Mouse (Mus musculus): ENCODE results near the gene Ephb1. TPM values are rescaled to one million over a fixed set of nuclear protein-coding genes. Genes with fewer than 3 reads are reported as not detected.

The Ephb1 gene
- polyA plus RNA-seq, 1 experiment from 2014 or later, result 9.1 TPM

DNA sequence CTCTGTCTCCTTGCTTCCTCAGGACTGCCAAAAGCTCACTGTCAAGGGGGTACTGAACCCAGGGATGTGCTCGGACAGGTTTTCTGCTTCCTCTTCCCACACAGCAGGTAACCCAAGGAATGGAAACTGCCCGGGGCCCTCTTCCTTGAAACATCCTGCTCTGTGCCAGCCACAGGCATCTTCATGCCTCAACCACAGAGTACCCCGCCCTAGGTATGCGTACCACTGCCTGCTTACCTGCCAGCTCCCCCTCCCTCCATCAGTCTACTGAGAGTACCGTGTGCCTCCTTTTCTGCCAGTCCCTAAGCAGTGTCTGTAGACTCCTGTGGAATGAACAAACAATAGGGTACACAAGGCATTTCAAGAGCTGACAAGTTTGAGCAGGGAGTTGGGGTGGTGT is 265.9 kb downstream of the Ephb1 start:
- Histone ChIP-seq H3K27me3 (ENCODE audit: poor library complexity, severe bottlenecking) (peaks cover 4% of the 10 kb centered on the region; the same call in 1 of the 2 replicates), H3K4me3 (no peak overlapping the region), H3K27ac (no peak overlapping the region), H3K4me1 (peaks cover 3% of the 10 kb centered on the region; the same call in 1 of the 2 replicates), H3K36me3 (replicated peaks) (no peaks in the 10 kb centered on the region), H3K9me3 (no peaks in the 10 kb centered on the region)
- DNase-seq (ENCODE audit: extremely low spot score, low spot score), result no peak
- 87% methylated on average over 5 of the region's 5 CpGs for WGBS

DNA sequence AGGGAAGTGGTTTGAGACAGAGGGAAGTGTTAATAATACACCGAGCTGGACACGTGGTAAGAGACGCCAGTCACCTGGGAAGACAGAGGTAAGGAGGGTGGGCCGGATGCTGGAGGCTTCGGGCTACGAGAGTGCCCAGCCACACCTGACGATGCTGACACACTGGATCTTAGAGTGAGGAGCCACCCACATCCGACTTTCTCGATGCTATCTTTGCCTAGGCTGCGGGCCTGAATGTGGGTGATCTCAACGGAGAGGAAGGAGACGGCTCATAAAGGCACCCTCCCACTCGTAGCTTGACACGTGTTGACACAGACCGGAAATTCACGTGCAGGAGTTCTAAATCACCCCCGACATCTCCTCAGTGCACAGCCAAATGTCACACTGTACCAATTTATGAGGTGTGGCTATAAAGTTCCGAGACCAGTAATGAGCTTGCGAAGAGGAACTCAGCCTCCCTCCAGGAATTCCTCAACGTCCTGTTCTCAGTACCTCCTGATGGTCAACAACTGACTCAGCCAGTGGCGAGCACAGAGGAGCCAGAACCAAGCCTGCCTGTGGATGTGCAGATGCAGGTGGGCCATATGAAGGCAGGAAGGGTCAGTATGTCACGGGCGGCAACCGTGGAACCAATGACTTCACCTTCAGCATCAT is 268.3 kb downstream of the Ephb1 start:
- Histone ChIP-seq H3K4me3 (no peak overlapping the region), H3K27me3 (ENCODE audit: poor library complexity, severe bottlenecking) (peaks cover 4% of the 10 kb centered on the region; the same call in 1 of the 2 replicates), H3K36me3 (replicated peaks) (no peaks in the 10 kb centered on the region), H3K27ac (no peak overlapping the region), H3K9me3 (no peaks in the 10 kb centered on the region), H3K4me1 (no peaks in the 10 kb centered on the region)
- 92% methylated on average over 24 of the region's 24 CpGs for WGBS
- DNase-seq (ENCODE audit: extremely low spot score, low spot score), result no peak

DNA sequence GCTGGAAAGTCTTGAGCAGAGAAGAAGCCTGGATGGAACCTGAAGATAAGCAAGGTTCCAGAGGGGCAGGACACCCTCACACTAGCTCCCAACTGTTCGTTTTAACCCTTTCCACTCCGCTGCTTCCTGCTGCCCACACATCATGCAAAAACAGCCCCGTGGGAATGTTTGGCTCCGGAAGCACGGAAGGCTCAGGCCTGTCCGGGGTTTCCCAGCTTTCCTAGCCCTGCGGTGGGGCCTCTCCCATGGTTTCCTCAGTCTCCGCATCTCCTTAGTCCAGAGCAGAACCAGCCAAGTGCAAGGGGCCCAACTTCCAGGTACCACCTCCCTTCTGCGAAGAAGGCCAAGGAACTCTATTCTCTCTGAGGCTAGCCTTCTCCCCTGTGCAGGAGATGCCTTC is 269.0 kb downstream of the Ephb1 start:
- Histone ChIP-seq H3K9me3 (no peaks in the 10 kb centered on the region), H3K27ac (no peak overlapping the region), H3K4me1 (no peaks in the 10 kb centered on the region), H3K4me3 (no peak overlapping the region), H3K27me3 (ENCODE audit: poor library complexity, severe bottlenecking) (peaks cover 4% of the 10 kb centered on the region; the same call in 1 of the 2 replicates), H3K36me3 (replicated peaks) (no peaks in the 10 kb centered on the region)
- no peak for DNase-seq (ENCODE audit: extremely low spot score, low spot score)
- WGBS, result 96% methylated on average over 9 of the region's 9 CpGs

DNA sequence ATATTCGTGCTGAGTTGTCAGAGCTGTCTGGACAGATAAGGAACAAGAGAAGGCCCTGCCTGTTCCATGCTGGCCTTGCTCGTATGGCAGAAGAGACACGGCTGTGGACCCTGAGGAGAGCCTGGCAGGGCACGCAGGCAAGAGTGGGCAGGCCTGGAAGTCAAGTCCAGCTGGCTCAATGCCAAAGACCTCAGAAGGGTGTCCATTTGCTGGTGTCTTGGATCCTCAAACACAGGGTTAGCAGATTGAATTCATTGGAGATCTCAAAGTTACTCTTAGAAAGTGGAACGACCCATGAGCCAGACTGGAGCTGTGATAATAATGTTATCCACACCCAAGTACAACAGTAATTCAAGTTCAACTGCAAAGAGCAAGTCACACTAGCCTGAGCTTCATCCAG is 273.6 kb downstream of the Ephb1 start:
- 0 out of 2 replicates have a peak, but pooled peaks cover 3% of the 10 kb centered on the region for H3K4me1 ChIP-seq
- WGBS, result 87% methylated on average over 5 of the region's 5 CpGs
- no peak overlapping the region for H3K27ac ChIP-seq
- H3K4me3 ChIP-seq, result no peak overlapping the region
- H3K36me3 ChIP-seq (replicated peaks), result no peaks in the 10 kb centered on the region
- no peak for DNase-seq (ENCODE audit: extremely low spot score, low spot score)
- H3K9me3 ChIP-seq, result no peaks in the 10 kb centered on the region
- 0 out of 2 replicates have a peak, but pooled peaks cover 4% of the 10 kb centered on the region for H3K27me3 ChIP-seq (ENCODE audit: poor library complexity, severe bottlenecking)

DNA sequence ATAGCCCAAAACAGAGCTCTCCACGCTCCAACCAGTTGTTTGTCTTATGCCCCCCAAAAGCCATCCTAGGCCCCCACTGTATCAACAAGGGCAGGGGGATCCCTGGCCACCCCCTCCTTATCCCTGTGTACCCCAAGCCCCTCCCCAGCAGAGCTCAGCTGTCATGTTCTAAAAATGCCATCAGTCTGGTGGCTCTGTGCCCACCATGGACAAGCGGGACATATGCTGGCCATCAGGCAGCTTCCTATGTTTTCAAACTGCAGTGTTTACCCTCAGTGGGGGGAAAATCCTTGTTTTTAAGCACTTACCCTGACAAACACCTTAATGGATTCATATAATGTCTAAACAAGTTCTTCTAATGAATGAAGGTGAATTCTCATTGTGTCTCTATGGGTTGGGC is 275.3 kb downstream of the Ephb1 start:
- WGBS, result 94% methylated on average over 2 of the region's 2 CpGs
- H3K9me3 ChIP-seq, result no peaks in the 10 kb centered on the region
- H3K4me1 ChIP-seq, result 0 out of 2 replicates have a peak, but pooled peaks cover 4% of the 10 kb centered on the region
- DNase-seq (ENCODE audit: extremely low spot score, low spot score), result no peak
- H3K27me3 ChIP-seq (ENCODE audit: poor library complexity, severe bottlenecking), result 0 out of 2 replicates have a peak, but pooled peaks cover 4% of the 10 kb centered on the region
- no peak overlapping the region for H3K4me3 ChIP-seq
- no peak overlapping the region for H3K27ac ChIP-seq
- H3K36me3 ChIP-seq (replicated peaks), result no peaks in the 10 kb centered on the region

DNA sequence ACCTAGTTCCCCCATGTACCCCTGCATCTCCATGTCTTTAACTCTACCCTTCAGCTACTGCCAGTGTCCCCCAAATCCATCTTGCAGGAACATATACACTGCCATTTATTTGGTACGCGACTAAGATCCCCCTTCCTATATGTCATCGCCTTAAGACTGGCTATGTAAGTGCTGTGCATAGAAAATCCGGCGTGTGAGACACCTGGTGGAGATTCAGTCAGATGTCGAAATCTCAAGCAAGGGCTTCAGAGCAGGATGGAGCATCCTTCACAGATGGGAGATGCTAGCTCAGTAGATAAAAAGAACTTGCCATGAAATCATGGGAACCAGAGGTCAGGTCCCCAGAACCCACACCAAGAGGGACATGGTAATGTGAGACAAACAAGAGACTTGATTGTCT is 276.3 kb downstream of the Ephb1 start:
- Histone ChIP-seq H3K4me3 (no peak overlapping the region), H3K27me3 (ENCODE audit: poor library complexity, severe bottlenecking) (0 out of 2 replicates have a peak, but pooled peaks cover 4% of the 10 kb centered on the region), H3K36me3 (replicated peaks) (no peaks in the 10 kb centered on the region), H3K27ac (no peak overlapping the region), H3K9me3 (no peaks in the 10 kb centered on the region), H3K4me1 (0 out of 2 replicates have a peak, but pooled peaks cover 4% of the 10 kb centered on the region)
- no peak for DNase-seq (ENCODE audit: extremely low spot score, low spot score)
- WGBS, result 95% methylated on average over 6 of the region's 6 CpGs

DNA sequence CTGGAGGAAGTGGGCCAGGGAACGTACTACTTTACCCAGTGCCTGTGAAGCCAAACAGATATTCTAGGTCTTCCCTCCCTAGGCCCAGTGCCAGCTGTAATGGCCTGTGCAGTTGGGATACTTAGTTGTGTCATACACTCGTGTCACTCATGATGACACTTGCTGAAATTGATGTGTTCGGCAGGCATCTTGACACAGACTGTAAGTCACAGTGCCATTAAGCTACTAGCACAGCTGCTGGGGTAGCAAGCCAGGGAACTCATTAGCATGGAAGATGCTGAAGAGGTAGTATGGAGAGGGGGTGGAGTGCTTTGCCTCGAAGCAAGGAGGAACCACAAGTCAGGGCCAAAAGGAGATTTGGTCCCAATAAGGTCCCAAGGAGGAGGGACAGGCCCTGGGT is 279.0 kb downstream of the Ephb1 start:
- DNase-seq (ENCODE audit: extremely low spot score, low spot score), result no peak
- H3K4me3 ChIP-seq, result no peak overlapping the region
- H3K4me1 ChIP-seq, result 0 out of 2 replicates have a peak, but pooled peaks cover 4% of the 10 kb centered on the region
- 71% methylated on average over 4 of the region's 4 CpGs for WGBS
- no peaks in the 10 kb centered on the region for H3K36me3 ChIP-seq (replicated peaks)
- no peak overlapping the region for H3K27ac ChIP-seq
- H3K9me3 ChIP-seq, result no peaks in the 10 kb centered on the region
- H3K27me3 ChIP-seq (ENCODE audit: poor library complexity, severe bottlenecking), result 0 out of 2 replicates have a peak, but pooled peaks cover 4% of the 10 kb centered on the region

DNA sequence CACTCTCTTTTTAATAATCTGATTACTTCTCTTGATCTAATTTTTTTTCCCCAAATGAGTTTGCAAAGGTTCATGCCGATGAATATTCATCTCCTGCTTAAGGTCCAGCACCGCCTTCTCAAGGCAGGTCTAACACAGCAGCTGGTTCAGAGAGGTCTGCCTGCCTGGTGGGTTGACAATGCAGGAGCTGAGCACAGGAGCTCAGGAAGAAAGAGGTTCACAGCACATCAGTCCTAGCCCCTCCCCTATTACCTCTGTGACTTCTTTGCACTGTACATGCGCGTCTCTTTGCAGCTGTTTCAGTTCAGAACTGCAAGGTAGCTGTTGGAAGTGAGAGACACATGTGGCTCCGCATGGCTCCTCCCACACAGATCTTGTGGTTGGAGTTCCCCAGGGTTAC is 281.1 kb downstream of the Ephb1 start:
- H3K4me3 ChIP-seq, result no peak overlapping the region
- H3K27me3 ChIP-seq (ENCODE audit: poor library complexity, severe bottlenecking), result 0 out of 2 replicates have a peak, but pooled peaks cover 4% of the 10 kb centered on the region
- no peaks in the 10 kb centered on the region for H3K9me3 ChIP-seq
- DNase-seq (ENCODE audit: extremely low spot score, low spot score), result no peak
- peaks cover 16% of the 10 kb centered on the region for H3K4me1 ChIP-seq
- no peak overlapping the region for H3K27ac ChIP-seq
- WGBS, result 91% methylated on average over 5 of the region's 5 CpGs
- no peaks in the 10 kb centered on the region for H3K36me3 ChIP-seq (replicated peaks)

DNA sequence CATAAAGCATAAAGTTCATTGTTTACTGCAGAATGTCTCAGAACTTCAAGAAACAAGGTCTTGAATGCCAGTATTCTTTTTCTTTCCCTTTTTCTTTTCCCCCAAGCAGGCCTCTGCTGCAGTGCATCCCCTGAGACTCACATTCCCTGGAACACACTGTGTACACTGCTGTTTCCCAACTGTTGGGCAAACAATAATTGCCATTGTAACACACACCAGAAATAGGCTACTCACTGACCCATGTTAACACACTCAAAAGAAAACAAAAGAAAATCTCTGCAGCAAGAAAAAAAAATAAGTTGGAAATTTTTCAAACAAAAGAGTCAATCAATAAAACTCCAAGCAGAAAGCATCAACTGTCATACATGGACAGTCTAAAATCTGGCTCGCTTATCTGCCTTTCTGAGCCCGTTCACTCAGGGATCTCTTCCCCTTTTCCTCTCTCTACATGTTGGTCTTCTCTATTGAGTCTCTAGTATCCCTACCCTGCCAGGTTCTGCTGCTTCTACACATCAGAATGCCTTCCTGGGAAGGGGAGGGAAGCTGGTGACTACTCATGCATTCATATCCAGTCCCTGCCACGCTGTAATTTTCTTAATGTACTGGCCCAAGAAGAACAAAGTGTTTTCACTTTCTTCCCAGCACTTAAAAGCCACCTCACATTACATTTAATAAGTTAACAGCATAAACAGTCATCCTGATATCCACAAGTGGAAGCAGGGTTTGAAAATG is 285.2 kb downstream of the Ephb1 start:
- Histone ChIP-seq H3K27ac (no peak overlapping the region), H3K36me3 (replicated peaks) (no peaks in the 10 kb centered on the region), H3K9me3 (no peaks in the 10 kb centered on the region), H3K4me3 (no peak overlapping the region), H3K27me3 (ENCODE audit: poor library complexity, severe bottlenecking) (no peaks in the 10 kb centered on the region), H3K4me1 (peaks cover 12% of the 10 kb centered on the region)
- WGBS, result 80% methylated on average over 3 of the region's 3 CpGs
- no peak for DNase-seq (ENCODE audit: extremely low spot score, low spot score)

DNA sequence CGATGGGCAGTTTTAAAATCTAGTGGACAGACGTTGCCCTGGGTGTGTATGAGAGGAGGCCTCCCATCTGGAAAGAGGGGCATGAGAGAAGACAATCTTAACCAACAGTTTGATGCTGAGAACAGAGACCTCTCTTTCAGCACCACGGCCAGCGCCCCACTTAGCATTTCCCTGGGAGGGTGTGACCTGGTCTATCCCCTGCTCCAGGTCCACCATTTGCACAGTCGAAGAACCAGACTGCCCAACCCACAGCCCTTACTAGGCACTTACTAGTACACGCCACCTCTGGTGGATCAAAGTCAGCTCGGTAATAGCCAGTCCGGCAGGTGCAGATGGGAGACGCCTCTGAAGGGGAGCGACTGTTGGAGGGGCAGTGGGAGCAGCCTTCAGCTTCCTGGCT is 287.9 kb downstream of the Ephb1 start:
- Histone ChIP-seq H3K4me3 (no peak overlapping the region), H3K36me3 (replicated peaks) (no peaks in the 10 kb centered on the region), H3K4me1 (peaks cover 12% of the 10 kb centered on the region), H3K27me3 (ENCODE audit: poor library complexity, severe bottlenecking) (no peaks in the 10 kb centered on the region), H3K27ac (no peak overlapping the region), H3K9me3 (no peaks in the 10 kb centered on the region)
- DNase-seq (ENCODE audit: extremely low spot score, low spot score), result peak; percentile 51
- WGBS, result 78% methylated on average over 10 of the region's 10 CpGs

DNA sequence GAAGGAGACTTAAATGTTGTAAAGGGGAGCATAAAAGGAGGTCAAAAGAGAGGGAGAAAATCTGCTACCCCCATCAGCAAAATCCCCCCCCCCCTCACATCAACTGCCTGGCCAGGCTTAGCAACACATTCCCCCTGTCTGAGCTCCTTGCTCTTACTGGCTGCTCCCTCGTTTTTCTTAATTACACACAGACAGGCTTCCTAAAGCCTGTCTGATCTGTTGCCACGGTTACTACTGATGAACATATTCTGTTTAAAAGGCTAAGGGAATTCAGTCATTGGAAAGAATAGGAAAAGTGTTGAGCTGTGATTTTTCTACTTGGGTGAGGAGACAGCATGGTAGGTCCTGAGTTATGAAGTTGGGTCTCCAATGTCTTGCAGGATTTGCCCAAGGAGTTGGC is 308.6 kb downstream of the Ephb1 start:
- DNase-seq (ENCODE audit: extremely low spot score, low spot score), result no peak
- Histone ChIP-seq H3K9me3 (no peaks in the 10 kb centered on the region), H3K4me3 (no peak overlapping the region), H3K36me3 (replicated peaks) (no peaks in the 10 kb centered on the region), H3K4me1 (peaks cover 21% of the 10 kb centered on the region), H3K27ac (peak overlapping the region; percentile 75), H3K27me3 (ENCODE audit: poor library complexity, severe bottlenecking) (no peaks in the 10 kb centered on the region)
- 31% methylated on average over 2 of the region's 2 CpGs for WGBS

DNA sequence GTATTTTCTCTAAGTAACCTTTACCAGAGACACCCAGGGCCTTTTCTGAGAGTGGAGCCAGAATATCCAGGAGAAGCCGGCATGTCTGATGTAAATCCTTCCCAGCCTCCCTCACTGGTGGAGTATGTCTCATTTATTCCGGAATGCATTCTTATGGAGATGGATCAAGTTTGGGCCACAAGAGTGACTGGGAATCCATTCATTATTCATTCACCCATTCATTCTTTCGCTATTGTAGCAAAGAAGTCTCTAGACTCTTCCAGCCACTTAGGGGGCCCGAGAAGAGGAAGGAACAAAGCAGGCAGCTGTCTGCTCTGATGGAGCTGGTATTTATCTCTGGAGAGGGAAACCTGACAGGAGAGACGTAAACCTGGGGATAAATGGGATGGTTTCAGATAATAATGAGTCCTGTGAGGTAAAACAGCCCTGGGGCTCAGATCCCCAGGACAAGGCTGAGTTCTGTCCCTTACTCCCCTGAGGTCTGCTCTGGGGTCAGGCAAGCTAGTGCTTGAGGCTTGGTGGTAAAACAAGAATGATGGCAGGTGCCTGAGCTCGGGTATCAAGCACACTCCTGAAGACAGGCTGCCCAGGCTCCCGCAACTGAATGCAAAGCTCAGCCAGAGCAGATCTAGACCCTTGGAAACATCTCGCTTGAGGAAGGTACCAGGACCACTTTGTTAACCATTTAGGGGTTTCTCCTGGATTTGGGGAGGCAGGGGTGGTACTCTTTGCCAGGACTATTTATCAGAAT is 309.2 kb downstream of the Ephb1 start:
- H3K4me3 ChIP-seq, result no peak overlapping the region
- no peaks in the 10 kb centered on the region for H3K9me3 ChIP-seq
- 36% methylated on average over 8 of the region's 8 CpGs for WGBS
- no peaks in the 10 kb centered on the region for H3K27me3 ChIP-seq (ENCODE audit: poor library complexity, severe bottlenecking)
- H3K27ac ChIP-seq, result peak overlapping the region; percentile 75
- peaks cover 21% of the 10 kb centered on the region for H3K4me1 ChIP-seq
- H3K36me3 ChIP-seq (replicated peaks), result no peaks in the 10 kb centered on the region
- DNase-seq (ENCODE audit: extremely low spot score, low spot score), result peak; percentile 24

Measured in forebrain, embryonic 10.5 days (tissue).